Mouse (Mus musculus) v-Abl transformed pro-B cells (cell line): ENCODE measurements around the gene Ltbp1.
"Not testable (repeated sequence)": the region's sequence is repeated elsewhere in the genome, so short reads cannot be mapped to it uniquely, and the experiment has no call there.

Source experiments
- in situ Hi-C, 2 experiments: fragments of 400-800 bp; cut with MboI; formaldehyde crosslinking; loops; one replicate each; pipeline ENCODE4 v1.15.1; 2025; ENCODE audit not compliant: unreplicated experiment in 2 of 2

Ltbp1 gene

GRCm38 (mm10) chr17:75101994-75102393, 96.6 kb downstream of the Ltbp1 start:
- in situ Hi-C loops: no loop called here

- in situ Hi-C loops: no loop called here
These were observed 102.0 kb downstream of the Ltbp1 start for GRCm38 (mm10) chr17:75107412-75107811.

GRCm38 (mm10) chr17:75107879-75108278, 102.5 kb downstream of the Ltbp1 start:
- in situ Hi-C loops: no loop called here

GRCm38 (mm10) chr17:75109081-75109716, 103.8 kb downstream of the Ltbp1 start:
- in situ Hi-C loops: no loop called here

DNA sequence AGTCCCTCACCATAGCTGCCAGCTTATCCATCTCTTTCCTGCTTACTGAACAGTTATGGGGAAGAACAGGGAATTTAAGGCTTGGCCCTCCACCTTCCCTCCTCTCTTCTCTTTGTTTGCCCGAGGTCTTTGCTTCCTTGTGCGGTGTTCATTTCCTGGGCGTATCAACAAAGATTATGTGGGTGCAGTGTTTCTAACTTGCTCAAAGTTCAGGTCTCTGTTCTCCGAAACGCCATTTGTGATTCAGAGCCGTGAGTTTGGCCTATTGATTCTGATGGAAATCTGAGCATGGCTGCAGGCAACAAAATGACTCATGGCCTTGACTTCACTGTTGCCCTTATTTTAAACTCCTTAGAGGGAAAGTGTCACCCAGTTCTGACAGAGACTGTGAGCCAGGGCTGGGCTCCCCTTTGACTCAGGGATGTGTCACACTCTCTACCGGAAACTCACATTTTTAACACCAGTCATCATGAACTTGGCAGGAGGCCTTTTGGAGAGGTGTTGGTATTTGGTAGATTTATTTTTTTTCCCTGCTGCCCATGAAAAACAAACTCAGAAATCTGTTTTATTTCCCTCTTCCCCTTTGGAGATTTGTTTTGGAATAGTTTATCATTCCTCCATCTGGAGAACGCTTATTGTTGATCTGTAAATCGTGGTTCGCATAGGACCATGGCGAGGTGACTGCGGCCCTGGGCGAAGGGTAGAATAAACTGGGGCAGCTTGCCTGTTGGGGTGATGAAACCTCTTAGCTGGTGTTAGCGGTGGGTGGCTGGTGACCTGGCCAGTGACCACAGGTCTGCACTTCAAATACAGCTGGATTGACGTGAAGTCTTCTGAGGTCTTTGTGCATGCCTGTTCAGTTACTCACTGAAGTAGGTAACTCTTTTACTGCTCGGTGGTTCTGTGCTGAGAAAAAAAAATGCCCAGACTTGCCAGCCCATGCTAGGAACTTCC, 105.2 kb downstream of the Ltbp1 start:
- in situ Hi-C loops: no loop called here

GRCm38 (mm10) chr17:75115594-75115993, 110.2 kb downstream of the Ltbp1 start:
- in situ Hi-C loops: no loop called here

DNA sequence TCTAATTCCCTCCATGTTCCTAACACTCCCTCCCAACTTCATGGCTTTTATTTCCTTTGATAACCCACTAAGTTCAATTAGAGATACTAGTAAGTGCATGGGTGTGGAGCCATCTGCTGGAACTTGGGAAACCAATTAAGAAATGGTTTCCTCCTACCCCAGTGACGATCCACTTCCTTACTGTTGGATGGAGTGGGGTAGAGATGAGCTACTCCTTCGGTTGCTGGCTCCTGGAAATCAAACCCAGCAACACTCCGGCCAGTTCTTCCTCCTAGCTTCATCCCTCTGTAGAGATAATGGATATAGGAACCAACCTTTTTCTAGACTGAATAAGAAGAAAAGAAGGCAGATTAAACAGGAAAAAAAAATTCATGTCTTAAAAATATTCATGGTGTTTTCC, 113.5 kb downstream of the Ltbp1 start:
- in situ Hi-C loops: no loop called here

GRCm38 (mm10) chr17:75119422-75119821, 114.1 kb downstream of the Ltbp1 start:
- in situ Hi-C loops: no loop called here

GRCm38 (mm10) chr17:75120071-75120470, 114.7 kb downstream of the Ltbp1 start:
- in situ Hi-C loops: no loop called here

GRCm38 (mm10) chr17:75122584-75123282, 117.4 kb downstream of the Ltbp1 start:
- in situ Hi-C loops: no loop called here

DNA sequence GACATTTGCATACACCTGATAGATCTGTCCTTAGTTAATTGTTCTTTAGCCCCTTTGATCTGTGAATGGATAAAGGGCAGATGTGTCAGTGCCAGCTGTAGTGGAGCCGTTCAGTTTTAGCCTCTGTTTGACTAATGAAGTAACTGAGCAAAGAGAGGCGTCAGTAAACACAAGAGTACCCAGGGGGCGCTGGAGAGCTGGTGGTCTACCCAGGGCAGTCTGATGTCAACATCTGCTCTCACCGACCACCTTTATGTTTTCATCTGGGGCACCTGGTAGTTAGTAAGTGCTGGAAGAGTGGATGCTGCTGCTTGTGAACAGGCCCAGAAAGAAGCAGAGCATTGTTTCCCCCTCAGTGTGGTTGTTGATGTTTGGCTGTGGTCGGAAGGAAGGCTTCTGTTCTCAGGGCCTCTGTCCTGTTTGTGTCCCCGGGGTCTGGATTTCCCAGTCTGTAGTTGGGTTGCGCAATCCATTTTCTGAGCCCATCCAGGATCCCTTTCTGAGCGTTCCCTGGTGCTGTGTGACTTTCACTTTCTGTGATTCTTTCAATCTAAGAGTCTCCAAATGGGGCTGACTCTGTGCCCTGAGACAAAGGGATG, 123.1 kb downstream of the Ltbp1 start:
- in situ Hi-C loops: no loop called here

DNA sequence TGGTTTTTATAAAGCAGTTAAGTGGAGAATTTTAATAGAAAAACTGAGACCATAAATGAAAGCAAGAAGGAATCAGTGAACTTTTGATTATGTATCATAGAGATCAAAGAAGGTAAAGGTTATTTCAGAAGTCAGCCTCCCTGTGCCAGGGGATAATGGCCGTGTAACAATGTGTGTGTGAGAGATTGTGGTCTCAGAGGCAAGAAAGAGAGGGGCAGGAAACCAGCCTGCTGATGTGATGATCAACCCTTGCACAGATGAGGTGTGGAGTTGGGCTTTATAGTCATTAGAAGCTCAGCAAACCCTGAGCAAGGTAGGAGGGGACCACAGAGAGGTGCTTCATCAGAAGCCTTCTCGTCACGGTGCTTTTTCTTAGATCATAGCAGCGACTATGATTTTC, 128.6 kb downstream of the Ltbp1 start:
- in situ Hi-C loops: no loop called here

- in situ Hi-C loops: no loop called here
These were observed 134.4 kb downstream of the Ltbp1 start for GRCm38 (mm10) chr17:75139731-75140130.

GRCm38 (mm10) chr17:75142845-75143244, 137.5 kb downstream of the Ltbp1 start:
- in situ Hi-C loops: not testable (repeated sequence)

DNA sequence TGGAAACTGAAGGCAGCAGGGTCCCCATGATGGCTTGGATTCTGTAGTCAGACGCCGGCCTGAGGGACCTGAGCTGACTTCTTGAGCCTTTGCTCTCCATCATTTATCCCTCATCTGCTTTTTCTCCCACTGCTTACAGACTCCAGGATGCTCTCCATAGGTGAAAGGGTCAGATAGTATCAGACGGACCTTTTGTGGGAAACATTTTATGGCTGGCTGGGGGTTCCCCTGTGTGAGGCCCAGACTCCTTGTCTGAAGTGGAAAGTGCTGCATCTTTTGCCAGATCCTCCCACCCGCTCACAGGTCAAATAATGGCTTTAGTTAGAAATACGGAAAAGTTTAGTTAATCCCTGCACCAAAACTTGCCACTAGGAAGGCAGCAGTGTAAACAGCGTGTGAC, 138.6 kb downstream of the Ltbp1 start:
- in situ Hi-C loops: no loop called here

DNA sequence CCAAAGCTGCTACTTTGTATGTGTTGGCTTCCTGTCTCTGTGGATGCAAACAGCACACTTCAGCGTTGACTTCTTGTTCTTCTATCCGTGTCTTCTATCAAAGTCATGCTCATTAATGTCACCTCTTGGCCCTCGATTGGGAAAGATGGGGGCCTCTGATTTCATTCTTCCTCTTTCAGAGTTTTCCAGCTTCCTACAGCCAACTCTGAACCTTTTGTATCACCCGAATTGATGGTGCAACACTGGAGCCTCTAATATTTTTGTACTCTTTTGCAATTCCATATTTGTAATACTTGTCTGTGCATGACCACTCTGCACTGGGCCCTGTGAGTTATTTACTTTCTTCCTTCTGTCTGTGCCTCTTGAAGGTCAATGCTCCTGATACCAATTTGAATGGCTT, 141.8 kb downstream of the Ltbp1 start:
- in situ Hi-C loops: no loop called here

DNA sequence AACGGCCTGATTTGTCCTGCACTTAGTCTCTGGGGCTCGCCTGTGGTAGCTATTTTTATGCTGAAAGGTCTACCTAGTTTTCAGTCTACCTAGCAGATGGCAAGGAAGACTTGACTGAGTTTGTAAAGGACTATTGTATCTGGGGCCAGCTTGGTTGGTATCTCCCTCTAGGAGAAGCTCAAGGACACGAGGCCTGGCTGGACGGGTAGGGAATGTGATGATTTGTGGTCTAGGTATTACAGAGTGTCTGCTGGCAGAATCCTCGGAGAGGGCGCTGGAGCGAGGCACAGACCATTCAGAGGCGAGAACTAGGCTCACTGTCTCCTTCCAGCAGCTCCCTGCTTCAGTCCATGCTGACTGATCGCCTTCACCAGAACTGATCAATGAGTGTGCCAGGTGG, 146.4 kb downstream of the Ltbp1 start:
- in situ Hi-C loops: no loop called here

- in situ Hi-C loops: no loop called here
These were observed 147.7 kb downstream of the Ltbp1 start for GRCm38 (mm10) chr17:75153088-75153487.

- in situ Hi-C loops: no loop called here
These were observed 153.0 kb downstream of the Ltbp1 start for GRCm38 (mm10) chr17:75158385-75158784.

DNA sequence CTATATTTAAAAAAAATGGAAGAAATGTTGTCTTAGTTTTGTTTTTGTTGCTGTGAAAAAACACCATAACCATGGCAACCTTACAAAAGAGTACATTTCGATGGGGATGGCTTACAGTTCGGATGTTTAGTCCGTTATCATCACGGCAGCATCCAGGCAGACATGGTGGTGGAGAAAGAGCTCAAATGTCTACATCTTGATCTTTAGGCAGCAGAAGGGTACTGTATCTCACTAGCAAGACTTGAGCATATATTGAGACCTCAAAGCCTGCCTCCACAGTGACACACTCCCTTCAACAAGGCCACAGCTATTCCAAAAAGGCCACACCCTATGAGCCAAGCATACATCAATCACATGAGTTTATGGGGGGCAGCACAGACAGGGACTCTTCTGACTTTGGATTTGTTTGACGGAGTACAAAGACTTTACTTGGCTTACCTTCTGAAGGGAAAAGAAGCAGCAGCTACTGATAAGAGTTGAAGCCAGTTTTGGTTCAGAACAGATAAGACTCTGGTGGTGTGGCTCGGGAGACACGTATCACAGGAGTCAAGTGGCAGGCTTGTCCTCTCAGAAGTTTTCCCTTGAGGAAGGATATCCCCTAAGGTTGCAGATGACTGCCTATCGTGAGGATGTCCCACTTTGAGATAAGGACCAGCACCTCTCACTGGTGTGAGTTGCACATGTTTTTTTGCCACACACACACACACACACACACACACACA, 153.9 kb downstream of the Ltbp1 start:
- in situ Hi-C loops: no loop called here
